Mouse (Mus musculus): ENCODE results near the gene Acyp2. TPM values are rescaled to one million over a fixed set of nuclear protein-coding genes. Genes with fewer than 3 reads are reported as not detected.

The Acyp2 gene
- polyA plus RNA-seq, 1 experiment from 2014 or later = 19.1 TPM

- Histone ChIP-seq H3K9me3 (ENCODE audit: control insufficient read depth, low read length) (no peaks in the 10 kb centered on the region), H3K27ac (replicated peaks) (peak overlapping the region; percentile 87; the same call in 1 of the 2 replicates), H3K4me2 (replicated peaks; ENCODE audit: low read depth) (peak overlapping the region; percentile 76), H3K36me3 (ENCODE audit: control insufficient read depth, insufficient read depth, low read length) (no peaks in the 10 kb centered on the region), H3K27me3 (ENCODE audit: control insufficient read depth, insufficient read depth, low read length) (no peaks in the 10 kb centered on the region), H3K4me3 (ENCODE audit: low read depth, low read length) (peak overlapping the region; percentile 42), H3K9ac (ENCODE audit: low read length) (no peak overlapping the region), H3K4me1 (replicated peaks; ENCODE audit: control insufficient read depth, insufficient read depth) (no peaks in the 10 kb centered on the region)
- WGBS = 49% methylated on average over 8 of the region's 8 CpGs
- ATAC-seq (ENCODE audit: low FRiP score, low TSS enrichment) = no peak
- DNase-seq (ENCODE audit: low spot score) = no peak
- no peak for TF ChIP-seq CTCF (IDR thresholded peaks at IDR 0.05; ENCODE audit: low read depth)
- no peak for TF ChIP-seq EP300 (optimal IDR thresholded peaks at IDR 0.05)
These were observed 178.2 kb downstream of the Acyp2 start for GRCm38 (mm10) chr11:30471187-30471586.

Other genes starting within 250 kb of the Acyp2 start
- not detected in 2 replicates for gene 4930505A04Rik, start 177.8 kb downstream of the Acyp2 start, polyA plus RNA-seq (2015; fragmentation: Nextera tagmentation; extraction: Ambion mirVana)
- gene Psme4, start 122.1 kb upstream of the Acyp2 start, polyA plus RNA-seq (2015; fragmentation: Nextera tagmentation; extraction: Ambion mirVana) = 9.9 and 10.7 TPM in 2 replicates
- gene Gpr75, start 235.8 kb upstream of the Acyp2 start, polyA plus RNA-seq (2015; fragmentation: Nextera tagmentation; extraction: Ambion mirVana) = 0.13 and 0.19 TPM in 2 replicates
- 14.7 and 15.1 TPM in 2 replicates for gene Asb3, start 235.8 kb upstream of the Acyp2 start, polyA plus RNA-seq (2015; fragmentation: Nextera tagmentation; extraction: Ambion mirVana)

Measured in stomach, postnatal 0 days (tissue).